Mouse (Mus musculus) hindlimb bud, embryonic 11.5 days (tissue): ENCODE data around the gene Arl5a.

Experiments used
- DNase-seq: peaks from one replicate; pipeline ENCODE4 v3.0.0-alpha.2; 2012; ENCODE audit warnings: low read depth, low spot score; ENCODE audit errors: extremely low spot score

Gene Arl5a

GRCm38 (mm10) chr2:52367665-52368064 is 57.0 kb downstream of the Arl5a start:
- DNase-seq = no peak

- DNase-seq = no peak
Observed at GRCm38 (mm10) chr2:52367248-52367647, 57.5 kb downstream of the Arl5a start.

- DNase-seq = no peak
Observed at GRCm38 (mm10) chr2:52361086-52361485, 63.6 kb downstream of the Arl5a start.

- DNase-seq = no peak
Observed at GRCm38 (mm10) chr2:52359722-52360121, 65.0 kb downstream of the Arl5a start.

- DNase-seq = no peak
Observed at GRCm38 (mm10) chr2:52358156-52358555, 66.5 kb downstream of the Arl5a start.

- DNase-seq = no peak
Observed at GRCm38 (mm10) chr2:52351029-52351428, 73.7 kb downstream of the Arl5a start.
